Mouse (Mus musculus): ENCODE results near the gene Zfp646. TPM values are rescaled to one million over a fixed set of nuclear protein-coding genes. Genes with fewer than 3 reads are reported as not detected.

Gene Zfp646
- polyA plus RNA-seq, 1 experiment, result 13.6 TPM

- Histone ChIP-seq H3K4me1 (ENCODE audit: control insufficient read depth, insufficient read depth, insufficient read length, low read length) (peaks cover 9% of the 10 kb centered on the region), H3K4me3 (ENCODE audit: low read depth, low read length) (peak overlapping the region; percentile 90), H3K27ac (ENCODE audit: insufficient read depth, low read depth, low read length) (peak overlapping the region; percentile 99), H3K36me3 (ENCODE audit: control insufficient read depth, insufficient read depth, low read length) (peaks cover 29% of the 10 kb centered on the region), H3K27me3 (ENCODE audit: control insufficient read depth, insufficient read depth, low read length) (no peaks in the 10 kb centered on the region)
- TF ChIP-seq CTCF (IDR thresholded peaks at IDR 0.05; ENCODE audit: extremely low read depth, insufficient read length, insufficient replicate concordance, low read depth, low read length) (no peak), POLR2A (IDR thresholded peaks at IDR 0.05; ENCODE audit: low read depth, low read length) (peak; percentile 91)
- WGBS, result under 1% methylated on average over 40 of the region's 40 CpGs
Observed at GRCm38 (mm10) chr7:127842001-127842718, 33.9 kb upstream of the Zfp646 start.

GRCm38 (mm10) chr7:127849973-127850875, 25.8 kb upstream of the Zfp646 start:
- H3K4me3 ChIP-seq (ENCODE audit: low read depth, low read length), result no peak overlapping the region
- peaks cover 28% of the 10 kb centered on the region for H3K36me3 ChIP-seq (ENCODE audit: control insufficient read depth, insufficient read depth, low read length)
- no peak overlapping the region for H3K27ac ChIP-seq (ENCODE audit: insufficient read depth, low read depth, low read length)
- no peaks in the 10 kb centered on the region for H3K27me3 ChIP-seq (ENCODE audit: control insufficient read depth, insufficient read depth, low read length)
- TF ChIP-seq POLR2A (IDR thresholded peaks at IDR 0.05; ENCODE audit: low read depth, low read length), result no peak
- TF ChIP-seq CTCF (IDR thresholded peaks at IDR 0.05; ENCODE audit: extremely low read depth, insufficient read length, insufficient replicate concordance, low read depth, low read length), result no peak
- 58% methylated on average over 6 of the region's 6 CpGs for WGBS
- no peaks in the 10 kb centered on the region for H3K4me1 ChIP-seq (ENCODE audit: control insufficient read depth, insufficient read depth, insufficient read length, low read length)

- H3K4me1 ChIP-seq (ENCODE audit: control insufficient read depth, insufficient read depth, insufficient read length, low read length), result no peaks in the 10 kb centered on the region
- 42% methylated on average over 5 of the region's 5 CpGs for WGBS
- H3K27ac ChIP-seq (ENCODE audit: insufficient read depth, low read depth, low read length), result no peak overlapping the region
- TF ChIP-seq CTCF (IDR thresholded peaks at IDR 0.05; ENCODE audit: extremely low read depth, insufficient read length, insufficient replicate concordance, low read depth, low read length), result no peak
- no peaks in the 10 kb centered on the region for H3K27me3 ChIP-seq (ENCODE audit: control insufficient read depth, insufficient read depth, low read length)
- H3K36me3 ChIP-seq (ENCODE audit: control insufficient read depth, insufficient read depth, low read length), result peaks cover 23% of the 10 kb centered on the region
- H3K4me3 ChIP-seq (ENCODE audit: low read depth, low read length), result no peak overlapping the region
Observed at GRCm38 (mm10) chr7:127850906-127851305, 25.1 kb upstream of the Zfp646 start.

GRCm38 (mm10) chr7:127858258-127858657, 17.8 kb upstream of the Zfp646 start:
- Histone ChIP-seq H3K36me3 (ENCODE audit: control insufficient read depth, insufficient read depth, low read length) (no peaks in the 10 kb centered on the region), H3K27me3 (ENCODE audit: control insufficient read depth, insufficient read depth, low read length) (no peaks in the 10 kb centered on the region)
- TF ChIP-seq CTCF (IDR thresholded peaks at IDR 0.05; ENCODE audit: extremely low read depth, insufficient read length, insufficient replicate concordance, low read depth, low read length) (no peak), POLR2A (IDR thresholded peaks at IDR 0.05; ENCODE audit: low read depth, low read length) (no peak)

GRCm38 (mm10) chr7:127866434-127866833, 9.6 kb upstream of the Zfp646 start:
- Histone ChIP-seq H3K27ac (ENCODE audit: insufficient read depth, low read depth, low read length) (no peak overlapping the region), H3K27me3 (ENCODE audit: control insufficient read depth, insufficient read depth, low read length) (no peaks in the 10 kb centered on the region), H3K36me3 (ENCODE audit: control insufficient read depth, insufficient read depth, low read length) (peaks cover 27% of the 10 kb centered on the region), H3K4me3 (ENCODE audit: low read depth, low read length) (no peak overlapping the region), H3K4me1 (ENCODE audit: control insufficient read depth, insufficient read depth, insufficient read length, low read length) (no peaks in the 10 kb centered on the region)
- WGBS, result 95% methylated on average over 12 of the region's 12 CpGs
- TF ChIP-seq CTCF (IDR thresholded peaks at IDR 0.05; ENCODE audit: extremely low read depth, insufficient read length, insufficient replicate concordance, low read depth, low read length) (no peak), POLR2A (IDR thresholded peaks at IDR 0.05; ENCODE audit: low read depth, low read length) (no peak)

More at GRCm38 (mm10) chr7:127858258-127858657, 17.8 kb upstream of the Zfp646 start:
- WGBS, result 82% methylated on average over 6 of the region's 6 CpGs
- Histone ChIP-seq H3K27ac (ENCODE audit: insufficient read depth, low read depth, low read length) (no peak overlapping the region), H3K4me1 (ENCODE audit: control insufficient read depth, insufficient read depth, insufficient read length, low read length) (no peaks in the 10 kb centered on the region), H3K4me3 (ENCODE audit: low read depth, low read length) (no peak overlapping the region)

- no peaks in the 10 kb centered on the region for H3K27me3 ChIP-seq (ENCODE audit: control insufficient read depth, insufficient read depth, low read length)
- peaks cover 27% of the 10 kb centered on the region for H3K36me3 ChIP-seq (ENCODE audit: control insufficient read depth, insufficient read depth, low read length)
- no peak overlapping the region for H3K27ac ChIP-seq (ENCODE audit: insufficient read depth, low read depth, low read length)
- H3K4me3 ChIP-seq (ENCODE audit: low read depth, low read length), result no peak overlapping the region
- no peaks in the 10 kb centered on the region; the same call in 1 of the 2 replicates for H3K4me1 ChIP-seq (ENCODE audit: control insufficient read depth, insufficient read depth, insufficient read length, low read length)
- TF ChIP-seq POLR2A (IDR thresholded peaks at IDR 0.05; ENCODE audit: low read depth, low read length), result no peak
- TF ChIP-seq CTCF (IDR thresholded peaks at IDR 0.05; ENCODE audit: extremely low read depth, insufficient read length, insufficient replicate concordance, low read depth, low read length), result no peak
- WGBS, result 96% methylated on average over 18 of the region's 18 CpGs
Observed at GRCm38 (mm10) chr7:127867641-127868040, 8.4 kb upstream of the Zfp646 start.
